Mouse (Mus musculus): ENCODE results near the gene Adgrf3. TPM values are rescaled to one million over a fixed set of nuclear protein-coding genes. Genes with fewer than 3 reads are reported as not detected.

Gene Adgrf3
- polyA plus RNA-seq, 1 experiment: 0.22 TPM

DNA sequence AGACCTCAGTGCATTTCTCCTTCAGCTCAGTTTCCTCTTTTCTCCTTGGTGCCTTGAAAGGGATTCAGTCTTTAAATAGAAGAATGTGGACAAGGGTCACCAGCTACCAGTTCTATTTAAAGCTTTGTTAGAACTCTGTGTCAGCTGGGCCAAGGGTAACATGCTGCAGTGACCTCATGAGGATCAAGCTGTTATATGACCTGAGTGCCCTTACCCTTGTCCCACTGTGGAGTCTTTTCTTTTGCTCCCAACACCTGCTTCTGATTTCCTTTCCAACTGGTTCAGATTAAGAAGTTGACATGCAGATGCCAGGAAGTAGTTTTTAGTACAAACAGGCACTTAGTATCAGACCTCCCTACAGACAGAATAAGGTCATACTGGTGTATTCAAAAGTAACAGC, 33.4 kb downstream of the Adgrf3 start:
- TF ChIP-seq USF1 (IDR thresholded peaks at IDR 0.05; ENCODE audit: low read depth) (no peak), MYOG (IDR thresholded peaks at IDR 0.05; ENCODE audit: control insufficient read depth in 1 of 3, insufficient read depth in 1 of 3, insufficient read length in 2 of 3, low read depth in 2 of 3) (peak in 1 of 3 experiments; percentile 38), MYOD1 (IDR thresholded peaks at IDR 0.05; ENCODE audit: control insufficient read depth in 1 of 3, insufficient read length in 2 of 3, low read depth in 2 of 3) (peak in 1 of 3 experiments; percentile 35)
- Histone ChIP-seq H3K27me3 (ENCODE audit: control insufficient read depth, insufficient read depth, insufficient read length) (no peaks in the 10 kb centered on the region), H3K4me2 (ENCODE audit: low read depth) (peak overlapping the region; percentile 30), H3ac (ENCODE audit: control insufficient read depth, insufficient read length) (no peak overlapping the region), H3K79me2 (ENCODE audit: control insufficient read depth, insufficient read depth) (no peaks in the 10 kb centered on the region), H3K4me3 (no peak overlapping the region), H3K36me3 (ENCODE audit: control insufficient read depth, insufficient read depth) (peaks cover 37% of the 10 kb centered on the region)

DNA sequence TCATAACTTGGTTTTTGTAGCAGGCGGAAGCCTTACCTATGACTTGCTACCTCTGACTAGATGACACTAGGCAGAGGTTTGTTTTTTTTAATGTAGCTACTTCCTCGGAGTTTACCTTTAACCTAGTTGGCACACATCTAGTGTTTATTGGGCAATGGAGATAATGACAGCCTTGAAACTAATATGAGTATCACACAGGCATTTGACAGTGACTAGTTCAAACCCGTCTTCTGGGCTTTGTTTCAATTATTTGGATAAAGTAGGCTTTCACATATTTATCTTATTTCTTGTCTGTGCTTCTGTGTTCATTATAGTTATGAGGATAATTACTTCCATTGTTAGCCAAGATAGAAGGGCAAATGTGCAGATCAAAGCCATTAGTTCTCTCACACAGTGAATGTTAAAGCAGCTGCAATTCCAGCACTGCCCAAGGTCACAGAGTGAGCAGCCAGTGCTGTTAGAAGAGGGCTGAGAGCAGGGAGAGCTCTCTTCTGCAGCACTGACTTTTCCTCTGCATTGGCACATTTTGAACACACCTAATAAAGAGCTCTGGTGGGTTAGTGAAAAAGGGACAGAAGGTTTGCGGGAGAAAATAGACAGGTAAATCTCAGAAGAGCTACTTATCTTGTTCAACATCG, 35.1 kb downstream of the Adgrf3 start:
- TF ChIP-seq MYOD1 (IDR thresholded peaks at IDR 0.05; ENCODE audit: control insufficient read depth in 1 of 3, insufficient read length in 2 of 3, low read depth in 2 of 3): no peak
- no peak for TF ChIP-seq MYOG (IDR thresholded peaks at IDR 0.05; ENCODE audit: control insufficient read depth in 1 of 3, insufficient read depth in 1 of 3, insufficient read length in 2 of 3, low read depth in 2 of 3)
- no peak for TF ChIP-seq TCF3 (IDR thresholded peaks at IDR 0.05; ENCODE audit: insufficient read length, low read depth)
- TF ChIP-seq REST (IDR thresholded peaks at IDR 0.05; ENCODE audit: insufficient read depth, insufficient read length): no peak
- TF ChIP-seq POLR2A (IDR thresholded peaks at IDR 0.05; ENCODE audit: insufficient read length, low read depth): no peak
- TF ChIP-seq MAX (IDR thresholded peaks at IDR 0.05; ENCODE audit: low read depth): no peak
- TF ChIP-seq USF1 (IDR thresholded peaks at IDR 0.05; ENCODE audit: low read depth): no peak
- TF ChIP-seq E2F4 (IDR thresholded peaks at IDR 0.05; ENCODE audit: insufficient read depth): no peak
- no peak for TF ChIP-seq TCF12 (IDR thresholded peaks at IDR 0.05; ENCODE audit: insufficient read depth, poor library complexity, severe bottlenecking)
- TF ChIP-seq SRF (IDR thresholded peaks at IDR 0.05; ENCODE audit: control insufficient read depth, insufficient read length, low read depth): no peak
- TF ChIP-seq CEBPB (IDR thresholded peaks at IDR 0.05; ENCODE audit: insufficient read depth, poor library complexity, severe bottlenecking): no peak
- TF ChIP-seq POLR2AphosphoS2 (IDR thresholded peaks at IDR 0.05; ENCODE audit: insufficient read length, low read depth): no peak
- no peak overlapping the region for H3K4me3 ChIP-seq
- no peaks in the 10 kb centered on the region for H3K79me2 ChIP-seq (ENCODE audit: control insufficient read depth, insufficient read depth)
- H3ac ChIP-seq (ENCODE audit: control insufficient read depth, insufficient read length): no peak overlapping the region
- peaks cover 35% of the 10 kb centered on the region for H3K36me3 ChIP-seq (ENCODE audit: control insufficient read depth, insufficient read depth)
- no peaks in the 10 kb centered on the region for H3K27me3 ChIP-seq (ENCODE audit: control insufficient read depth, insufficient read depth, insufficient read length)
- H3K4me2 ChIP-seq (ENCODE audit: low read depth): no peak overlapping the region

GRCm38 (mm10) chr5:30165234-30165946, 40.1 kb downstream of the Adgrf3 start:
- TF ChIP-seq TCF3 (IDR thresholded peaks at IDR 0.05; ENCODE audit: insufficient read length, low read depth) (no peak), CEBPB (IDR thresholded peaks at IDR 0.05; ENCODE audit: insufficient read depth, poor library complexity, severe bottlenecking) (no peak), MYOD1 (IDR thresholded peaks at IDR 0.05; ENCODE audit: control insufficient read depth in 1 of 3, insufficient read length in 2 of 3, low read depth in 2 of 3) (no peak), MYOG (IDR thresholded peaks at IDR 0.05; ENCODE audit: control insufficient read depth in 1 of 3, insufficient read depth in 1 of 3, insufficient read length in 2 of 3, low read depth in 2 of 3) (no peak), USF1 (IDR thresholded peaks at IDR 0.05; ENCODE audit: low read depth) (no peak), POLR2A (IDR thresholded peaks at IDR 0.05; ENCODE audit: insufficient read length, low read depth) (no peak), SRF (IDR thresholded peaks at IDR 0.05; ENCODE audit: control insufficient read depth, insufficient read length, low read depth) (no peak), POLR2AphosphoS2 (IDR thresholded peaks at IDR 0.05; ENCODE audit: insufficient read length, low read depth) (no peak), E2F4 (IDR thresholded peaks at IDR 0.05; ENCODE audit: insufficient read depth) (no peak), MAX (IDR thresholded peaks at IDR 0.05; ENCODE audit: low read depth) (no peak), REST (IDR thresholded peaks at IDR 0.05; ENCODE audit: insufficient read depth, insufficient read length) (no peak)
- Histone ChIP-seq H3K4me3 (no peak overlapping the region), H3K27me3 (ENCODE audit: control insufficient read depth, insufficient read depth, insufficient read length) (no peaks in the 10 kb centered on the region), H3K4me2 (ENCODE audit: low read depth) (no peak overlapping the region), H3ac (ENCODE audit: control insufficient read depth, insufficient read length) (no peak overlapping the region), H3K79me2 (ENCODE audit: control insufficient read depth, insufficient read depth) (peaks cover 16% of the 10 kb centered on the region), H3K36me3 (ENCODE audit: control insufficient read depth, insufficient read depth) (peaks cover 16% of the 10 kb centered on the region)

DNA sequence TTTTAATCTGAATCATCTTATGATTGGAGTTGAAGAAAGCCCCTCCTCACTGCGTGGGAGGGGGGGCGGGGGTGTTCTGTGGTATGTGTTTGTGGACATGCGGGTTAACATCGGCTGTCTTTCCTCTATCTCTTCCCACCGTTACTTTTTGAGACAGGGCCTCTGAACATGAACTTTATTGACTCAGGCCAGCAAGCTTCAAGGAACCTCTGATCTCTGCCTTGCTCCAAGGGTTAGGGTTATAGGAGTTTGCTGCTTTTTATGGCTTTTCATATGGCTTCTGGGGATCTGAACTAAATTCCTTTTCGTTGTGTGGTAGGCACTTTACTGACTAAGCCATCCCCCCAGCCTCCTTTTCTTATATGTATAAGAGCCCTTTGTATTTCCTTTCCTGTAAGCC, 43.2 kb downstream of the Adgrf3 start:
- H3K27me3 ChIP-seq (ENCODE audit: control insufficient read depth, insufficient read depth, insufficient read length): no peaks in the 10 kb centered on the region
- no peak overlapping the region for H3K4me3 ChIP-seq
- peaks cover 8% of the 10 kb centered on the region for H3K36me3 ChIP-seq (ENCODE audit: control insufficient read depth, insufficient read depth)
- H3K4me2 ChIP-seq (ENCODE audit: low read depth): no peak overlapping the region
- TF ChIP-seq USF1 (IDR thresholded peaks at IDR 0.05; ENCODE audit: low read depth) (no peak), MAX (IDR thresholded peaks at IDR 0.05; ENCODE audit: low read depth) (no peak), POLR2AphosphoS2 (IDR thresholded peaks at IDR 0.05; ENCODE audit: insufficient read length, low read depth) (no peak), E2F4 (IDR thresholded peaks at IDR 0.05; ENCODE audit: insufficient read depth) (no peak)
- H3ac ChIP-seq (ENCODE audit: control insufficient read depth, insufficient read length): no peak overlapping the region
- peaks cover 40% of the 10 kb centered on the region for H3K79me2 ChIP-seq (ENCODE audit: control insufficient read depth, insufficient read depth)

- Histone ChIP-seq H3ac (ENCODE audit: control insufficient read depth, insufficient read length) (no peak overlapping the region), H3K36me3 (ENCODE audit: control insufficient read depth, insufficient read depth) (peaks cover 8% of the 10 kb centered on the region), H3K27me3 (ENCODE audit: control insufficient read depth, insufficient read depth, insufficient read length) (no peaks in the 10 kb centered on the region), H3K79me2 (ENCODE audit: control insufficient read depth, insufficient read depth) (peaks cover 45% of the 10 kb centered on the region), H3K4me3 (no peak overlapping the region), H3K4me2 (ENCODE audit: low read depth) (no peak overlapping the region)
- TF ChIP-seq TCF12 (IDR thresholded peaks at IDR 0.05; ENCODE audit: insufficient read depth, poor library complexity, severe bottlenecking) (no peak), SRF (IDR thresholded peaks at IDR 0.05; ENCODE audit: control insufficient read depth, insufficient read length, low read depth) (no peak), TCF3 (IDR thresholded peaks at IDR 0.05; ENCODE audit: insufficient read length, low read depth) (no peak), POLR2A (IDR thresholded peaks at IDR 0.05; ENCODE audit: insufficient read length, low read depth) (no peak), MYOD1 (IDR thresholded peaks at IDR 0.05; ENCODE audit: control insufficient read depth in 1 of 3, insufficient read length in 2 of 3, low read depth in 2 of 3) (no peak), CEBPB (IDR thresholded peaks at IDR 0.05; ENCODE audit: insufficient read depth, poor library complexity, severe bottlenecking) (no peak), MYOG (IDR thresholded peaks at IDR 0.05; ENCODE audit: control insufficient read depth in 1 of 3, insufficient read depth in 1 of 3, insufficient read length in 2 of 3, low read depth in 2 of 3) (no peak), USF1 (IDR thresholded peaks at IDR 0.05; ENCODE audit: low read depth) (no peak), E2F4 (IDR thresholded peaks at IDR 0.05; ENCODE audit: insufficient read depth) (no peak), MAX (IDR thresholded peaks at IDR 0.05; ENCODE audit: low read depth) (no peak), REST (IDR thresholded peaks at IDR 0.05; ENCODE audit: insufficient read depth, insufficient read length) (no peak), POLR2AphosphoS2 (IDR thresholded peaks at IDR 0.05; ENCODE audit: insufficient read length, low read depth) (no peak)
Observed at GRCm38 (mm10) chr5:30161836-30162235, 43.7 kb downstream of the Adgrf3 start.

Data from myocyte (in vitro differentiated cells).